ENCODE assay signal across 8 mouse cellular contexts in genomic region chr5:36748536-36749061, GRCm38 (mm10). TPM values are rescaled to one million over a fixed set of nuclear protein-coding genes. Genes with fewer than 3 reads are reported as not detected.
DNase-seq lines count a peak whose midpoint lies in the region; ATAC-seq lines count a peak whose summit lies in the region.

Gene Bloc1s4, minus strand, starts transcription at chr5:36748650.

- H3K36me3 ChIP-seq in megakaryocyte, embryonic 14.5 days (replicated peaks; ENCODE audit: low read length): peaks cover 21% of the 10 kb centered on the region

- peak; percentile 96 for DNase-seq in ZHBTc4 (ENCODE audit: low read depth, low spot score)
- peak; percentile 79 to 81 for DNase-seq in gastrocnemius, adult 8-10 months (ENCODE audit: low spot score in 2 of 2)
- peak; percentile 82 for DNase-seq in hindlimb bud, embryonic 11.5 days (ENCODE audit: extremely low spot score, low read depth, low spot score)
- DNase-seq in left cerebral cortex, adult 8-10 months (ENCODE audit: low spot score in 2 of 2): peak; percentile 89 to 94
- DNase-seq in right cerebral cortex, postnatal 10 days (ENCODE audit: low spot score in 2 of 2): peak; percentile 96 to 97
- peak; percentile 91 for DNase-seq in urinary bladder, postnatal 25 days (ENCODE audit: low spot score)

- peak; percentile 92 for ATAC-seq in common myeloid progenitor, adult 5-6 weeks (replicated peaks; ENCODE audit: low read depth, poor library complexity, severe bottlenecking)

- no peaks in the 10 kb centered on the region for H3K9me3 ChIP-seq in megakaryocyte, embryonic 14.5 days

- H3K27me3 ChIP-seq in megakaryocyte, embryonic 14.5 days (replicated peaks): peaks cover 3% of the 10 kb centered on the region

- H3K4me1 ChIP-seq in megakaryocyte, embryonic 14.5 days: peaks cover 61% of the 10 kb centered on the region

- H3K4me3 ChIP-seq in megakaryocyte, embryonic 14.5 days (replicated peaks): peak within 1 kb of the TSS; percentile 100

RNA-seq across cellular contexts. Expression of gene Bloc1s4, which starts in this region (rescaled TPM):
- total RNA-seq in common myeloid progenitor, adult 5-6 weeks (2017): 18.3 and 20.3 TPM in 2 replicates
- 10 to 100 TPM in 1 of 4 experiments, 1 to 10 TPM in 3; 8.0 to 10.8 (median 9.0) TPM for total RNA-seq in gastrocnemius, adult 8-10 months (2022)
- 10 to 100 TPM; 13.5 to 17.0 (median 14.1) TPM for total RNA-seq in left cerebral cortex, adult 8-10 months (2022)
- 27.2 and 43.7 TPM in 2 replicates for polyA plus RNA-seq in megakaryocyte, embryonic 14.5 days (2012; ENCODE audit: insufficient read depth, low replicate concordance)

Comparison
In these comparisons a context has a peak if more than half of its experiments do, and no peak if none do; other contexts are left out.
1. Peak in every context shown above with its lines: DNase-seq, ATAC-seq and H3K4me3 ChIP-seq.